25 mouse cellular contexts compared by ENCODE assay signal in genomic region chr6:17481068-17481467, GRCm38 (mm10). TPM values are rescaled to one million over a fixed set of nuclear protein-coding genes. Genes with fewer than 3 reads are reported as not detected.
DNase-seq lines count a peak whose midpoint lies in the region; ATAC-seq and TF ChIP-seq lines count a peak whose summit lies in the region.
"Had no signal": no experiment of that assay in that cellular context is flagged by ENCODE, and none has a peak within 500 bp of the region (broad histone marks: within the 10 kb centered on the region; RNA-seq: fewer than 3 reads in every experiment).

No protein-coding gene starts in this region.

- WGBS in liver, adult 2 months = 88% methylated on average over 4 of the region's 4 CpGs
- 49% methylated on average over 4 of the region's 4 CpGs for WGBS in liver, embryonic 12.5 days (ENCODE audit: insufficient replicate concordance)
- 84% methylated on average over 4 of the region's 4 CpGs for WGBS in midbrain, embryonic 16.5 days

- H3K79me2 ChIP-seq in liver, adult 2 months (ENCODE audit: control insufficient read depth, insufficient read depth, low read length) = peaks cover 22% of the 10 kb centered on the region

- no peaks in the 10 kb centered on the region for H3K9me3 ChIP-seq in liver, embryonic 12.5 days (replicated peaks)
- H3K9me3 ChIP-seq in midbrain, embryonic 16.5 days (replicated peaks; ENCODE audit: control insufficient read depth, low read length, poor library complexity, severe bottlenecking) = no peaks in the 10 kb centered on the region
- H3K9me3 ChIP-seq: embryonic facial prominence, embryonic 13.5 days; forebrain, embryonic 13.5 days; heart, embryonic 15.5 days; limb, embryonic 10.5 days; midbrain, embryonic 15.5 days had no signal

- no peak for TF ChIP-seq POLR2A in liver, adult 2 months (IDR thresholded peaks at IDR 0.05; ENCODE audit: extremely low read depth, insufficient read depth, low read length)

- DNase-seq in liver, adult 2 months (ENCODE audit: extremely low read depth, low read depth, low spot score) = no peak
- peak; percentile 31 for DNase-seq in lung, postnatal 10 days
- DNase-seq in monocyte, adult 2 months (ENCODE audit: low read depth in 1 of 2, low spot score in 2 of 2) = peak; percentile 9 to 43
- no peak for DNase-seq in kidney, postnatal 4 days
- no peak for DNase-seq in right cerebral cortex, postnatal 36 days (ENCODE audit: low spot score in 2 of 2)
- DNase-seq: adrenal gland, postnatal 25 days; B cell, adult 2 months; cerebellum, postnatal 14 days; heart, postnatal 36 days; kidney, adult 9 months; kidney, postnatal 25 days; layer of hippocampus, adult 9-11 months; liver; liver, postnatal 0 days; thymus, adult 2 months; thymus, postnatal 4 days had no signal

- ATAC-seq in liver, embryonic 12.5 days = no peak
- ATAC-seq in common myeloid progenitor, adult 5-6 weeks (replicated peaks; ENCODE audit: low read depth, poor library complexity, severe bottlenecking) = peak; percentile 96
- ATAC-seq in midbrain, embryonic 16.5 days = no peak
- ATAC-seq: forebrain, embryonic 13.5 days; liver, postnatal 0 days; midbrain, embryonic 15.5 days had no signal

- peaks cover 26% of the 10 kb centered on the region for H3K4me1 ChIP-seq in liver, adult 2 months (ENCODE audit: control insufficient read depth, insufficient read depth, low read length)
- H3K4me1 ChIP-seq in liver, embryonic 12.5 days = no peaks in the 10 kb centered on the region
- no peaks in the 10 kb centered on the region for H3K4me1 ChIP-seq in midbrain, embryonic 16.5 days (ENCODE audit: control insufficient read depth, insufficient read depth, low read length)
- H3K4me1 ChIP-seq: embryonic facial prominence, embryonic 13.5 days; forebrain, embryonic 13.5 days; heart, embryonic 15.5 days; limb, embryonic 10.5 days; midbrain, embryonic 15.5 days had no signal

- no peaks in the 10 kb centered on the region for H3K27me3 ChIP-seq in liver, adult 2 months (ENCODE audit: control insufficient read depth, insufficient read depth, low read length)
- H3K27me3 ChIP-seq in liver, embryonic 12.5 days (replicated peaks) = no peaks in the 10 kb centered on the region
- H3K27me3 ChIP-seq in midbrain, embryonic 16.5 days (ENCODE audit: control insufficient read depth, insufficient read depth, low read depth, low read length) = no peaks in the 10 kb centered on the region
- H3K27me3 ChIP-seq: embryonic facial prominence, embryonic 13.5 days; forebrain, embryonic 13.5 days; heart, embryonic 15.5 days had no signal

- H3K4me3 ChIP-seq in liver, adult 2 months (ENCODE audit: insufficient read depth, low read depth, low read length) = no peak overlapping the region
- no peak overlapping the region for H3K4me3 ChIP-seq in liver, embryonic 12.5 days
- H3K4me3 ChIP-seq in midbrain, embryonic 16.5 days (ENCODE audit: low read depth, low read length) = no peak overlapping the region
- H3K4me3 ChIP-seq: embryonic facial prominence, embryonic 13.5 days; forebrain, embryonic 13.5 days; heart, embryonic 15.5 days; limb, embryonic 10.5 days; midbrain, embryonic 15.5 days had no signal

- no peak overlapping the region for H3K9ac ChIP-seq in liver, adult 2 months (ENCODE audit: low read depth, low read length)
- H3K9ac ChIP-seq in liver, embryonic 12.5 days = no peak overlapping the region
- no peak overlapping the region for H3K9ac ChIP-seq in midbrain, embryonic 16.5 days (ENCODE audit: low read depth, low read length)
- H3K9ac ChIP-seq: embryonic facial prominence, embryonic 13.5 days; forebrain, embryonic 13.5 days; heart, embryonic 15.5 days; hindbrain, embryonic 14.5 days; liver, postnatal 0 days; midbrain, embryonic 15.5 days had no signal

- no peak overlapping the region for H3K4me2 ChIP-seq in liver, embryonic 12.5 days
- no peak overlapping the region for H3K4me2 ChIP-seq in midbrain, embryonic 16.5 days (ENCODE audit: low read length)
- H3K4me2 ChIP-seq: embryonic facial prominence, embryonic 13.5 days; forebrain, embryonic 13.5 days; heart, embryonic 15.5 days; hindbrain, embryonic 14.5 days; midbrain, embryonic 15.5 days had no signal

- H3K27ac ChIP-seq in liver, adult 2 months (replicated peaks; ENCODE audit: insufficient read depth, low read depth, low read length) = 0 out of 2 replicates have a peak overlapping the region, but pooled peaks have one; percentile 31
- no peak overlapping the region for H3K27ac ChIP-seq in liver, embryonic 12.5 days
- no peak overlapping the region for H3K27ac ChIP-seq in midbrain, embryonic 16.5 days (ENCODE audit: low read length)
- H3K27ac ChIP-seq: embryonic facial prominence, embryonic 13.5 days; forebrain, embryonic 13.5 days; heart, embryonic 15.5 days; hindbrain, embryonic 14.5 days; limb, embryonic 10.5 days; midbrain, embryonic 15.5 days had no signal

- TF ChIP-seq CTCF in liver, adult 2 months (IDR thresholded peaks at IDR 0.05; ENCODE audit: low read depth, low read length) = no peak

- H3K36me3 ChIP-seq in liver, adult 2 months (ENCODE audit: control insufficient read depth, insufficient read depth, low read length) = 0 out of 2 replicates have a peak, but pooled peaks cover 1% of the 10 kb centered on the region
- no peaks in the 10 kb centered on the region for H3K36me3 ChIP-seq in liver, embryonic 12.5 days
- no peaks in the 10 kb centered on the region for H3K36me3 ChIP-seq in midbrain, embryonic 16.5 days (ENCODE audit: control insufficient read depth, insufficient read depth, low read length)
- H3K36me3 ChIP-seq: embryonic facial prominence, embryonic 13.5 days; heart, embryonic 15.5 days; limb, embryonic 10.5 days; midbrain, embryonic 15.5 days had no signal

RNA-seq across cellular contexts. Expression of gene Met, which starts 17.5 kb away (rescaled TPM):
- 67.7 and 72.0 TPM in 2 replicates for total RNA-seq in liver, adult 2 months (2014; rRNA removed)
- polyA plus RNA-seq in liver, adult 2 months (2012; rRNA removed) = 13.5 and 13.9 TPM in 2 replicates
- 6.0 and 6.1 TPM in 2 replicates for polyA plus RNA-seq in liver, embryonic 12.5 days (2016; fragmentation: Nextera tagmentation; extraction: Ambion mirVana)
- total RNA-seq in common myeloid progenitor, adult 5-6 weeks (2017) = 6.4 and 6.7 TPM in 2 replicates
- 0.94 and 1.4 TPM in 2 replicates for polyA plus RNA-seq in midbrain, embryonic 16.5 days (2015; fragmentation: Nextera tagmentation; extraction: Ambion mirVana)

Comparison
In these comparisons a context has a peak if more than half of its experiments do, and no peak if none do; other contexts are left out.
1. DNase-seq: peak in lung, postnatal 10 days (single experiment) and monocyte, adult 2 months (2 of 2); none in liver, adult 2 months (single experiment), kidney, postnatal 4 days (0 of 2) and right cerebral cortex, postnatal 36 days (0 of 2).